Mouse (Mus musculus): Measurements from ENCODE around the gene Gm364. TPM values are rescaled to one million over a fixed set of nuclear protein-coding genes. Genes with fewer than 3 reads are reported as not detected.

Gene Gm364
- polyA plus RNA-seq, 1 experiment from 2014 or later, result not detected

Other genes starting within 250 kb of the Gm364 start
- gene Cd40lg, start 197.0 kb upstream of the Gm364 start, polyA plus RNA-seq (2015; fragmentation: Nextera tagmentation; extraction: Ambion mirVana), result not detected in 2 replicates
- 22.9 and 26.4 TPM in 2 replicates for gene Arhgef6, start 70.4 kb upstream of the Gm364 start, polyA plus RNA-seq (2015; fragmentation: Nextera tagmentation; extraction: Ambion mirVana)
- 125 and 131 TPM in 2 replicates for gene Rbmx, start 16.1 kb upstream of the Gm364 start, polyA plus RNA-seq (2015; fragmentation: Nextera tagmentation; extraction: Ambion mirVana)
- gene Gpr101, start 94.6 kb downstream of the Gm364 start, polyA plus RNA-seq (2015; fragmentation: Nextera tagmentation; extraction: Ambion mirVana), result not detected in 2 replicates

Data from lung, embryonic 16.5 days (tissue).